Mouse (Mus musculus) adrenal gland (tissue): ENCODE results near the gene Izumo2.

Source experiments
- intact Hi-C: fragments of 180-260 bp; cut with DNase I; formaldehyde crosslinking; loops from one replicate; pipeline ENCODE4 v1.15.1; 2025

Izumo2 gene

DNA sequence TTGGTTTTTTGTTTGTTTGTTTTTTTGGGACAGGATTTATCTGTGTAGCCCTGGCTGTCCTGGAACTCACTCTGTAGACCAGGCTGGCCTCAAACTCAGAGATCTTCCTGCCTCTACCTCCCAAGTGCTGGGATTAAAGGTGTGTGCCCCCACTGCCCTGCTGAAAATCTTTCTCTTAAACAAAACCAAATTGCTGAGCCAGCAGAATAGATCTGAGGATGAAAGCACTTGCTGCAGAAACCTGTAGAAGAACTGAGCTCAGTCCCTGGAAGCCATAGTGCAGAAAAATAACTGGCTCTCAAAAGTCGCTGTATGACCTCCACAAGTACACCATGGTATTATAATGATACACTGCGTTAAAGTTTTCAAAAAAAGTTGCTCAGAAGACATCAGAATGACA lies 48.6 kb downstream of the Izumo2 start:
- intact Hi-C loops: no loop called here

DNA sequence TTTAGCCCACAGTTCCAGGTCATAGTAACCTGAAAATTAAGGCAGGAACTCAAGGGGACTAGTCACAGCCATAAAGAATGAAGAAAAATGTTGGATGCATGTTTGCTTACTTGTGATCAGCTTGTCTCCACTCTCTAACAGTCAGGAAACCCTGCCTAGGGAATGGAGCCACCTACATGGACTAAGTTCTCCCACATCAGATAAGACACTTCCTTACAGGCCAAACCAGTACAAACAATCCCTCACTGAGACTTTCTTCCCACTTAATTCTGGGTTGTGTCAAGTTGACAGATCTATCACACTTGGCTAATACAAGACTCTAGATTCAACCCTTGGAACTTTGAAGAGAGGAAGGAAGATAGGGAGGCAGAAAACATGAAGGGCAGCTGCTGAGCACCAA lies 51.8 kb downstream of the Izumo2 start:
- intact Hi-C loops: no loop called here

DNA sequence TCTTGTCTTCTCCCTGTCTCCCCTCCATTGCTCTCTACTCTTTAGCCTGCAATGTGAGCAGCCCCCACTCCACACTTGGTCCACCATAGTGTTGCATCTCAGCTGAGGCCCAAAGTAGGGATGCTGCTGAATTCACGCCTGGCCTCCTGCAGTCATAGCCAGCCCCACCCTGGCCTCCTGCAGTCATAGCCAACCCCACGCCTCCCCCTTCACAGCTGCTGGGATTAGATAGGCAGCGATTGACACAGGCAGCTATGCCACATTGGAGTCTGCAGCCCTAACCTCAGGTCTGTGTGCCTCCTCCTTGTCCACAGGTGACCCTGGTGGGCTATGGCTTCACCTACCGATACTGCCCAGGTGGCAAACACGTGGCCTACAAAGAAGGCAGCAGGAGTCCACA lies 59.6 kb downstream of the Izumo2 start:
- intact Hi-C loops: no loop called here
